Mouse (Mus musculus) layer of hippocampus, adult 18-20 months (tissue): ENCODE results near the gene Pip4k2a. TPM values are rescaled to one million over a fixed set of nuclear protein-coding genes. Genes with fewer than 3 reads are reported as not detected.
A peak's percentile ranks its signal among the peaks of the same experiment; 100 is the strongest.
"Not testable (repeated sequence)": the region's sequence is repeated elsewhere in the genome, so short reads cannot be mapped to it uniquely, and the experiment has no call there.

Experiments used
- DNase-seq, 2 experiments: peaks; one replicate each; pipeline ENCODE4 v3.0.0; 2022; ENCODE audit warnings: low spot score in 2 of 2
- long read RNA-seq: library from polyadenylated mRNA; stranded (forward); transcript quantifications from one replicate; pipeline ENCODE4 v2.0.0, GENCODE M21; 2021
- total RNA-seq, 2 experiments: library from RNA; stranded (reverse); gene quantifications; 2 replicates each; pipeline ENCODE4 v1.2.3; 2021

Gene Pip4k2a
- 10 to 100 TPM; 64.2 to 65.8 TPM for total RNA-seq
- long read RNA-seq, transcript Pip4k2a-201 (10 exons, 3,477 nt): major isoform, 89 of 114 reads
- long read RNA-seq, partial matches to known transcripts: 4 of 114 reads
- long read RNA-seq, other reads (novel, unspliced or antisense): 21 of 114 reads

- DNase-seq: peak; percentile 93 to 95
Observed at GRCm38 (mm10) chr2:18998054-18998478, at the start of gene Pip4k2a, which contains the start of gene 4930426L09Rik. Pip4k2a (minus strand) TSS chr2:18998126. 4930426L09Rik (plus strand) TSS chr2:18998343.

- DNase-seq: no peak
Observed at GRCm38 (mm10) chr2:19037907-19038570, 40.1 kb upstream of the Pip4k2a start.

GRCm38 (mm10) chr2:19037430-19037829, 39.5 kb upstream of the Pip4k2a start:
- DNase-seq: no peak

- no peak for DNase-seq
Observed at GRCm38 (mm10) chr2:19024807-19025206, 26.9 kb upstream of the Pip4k2a start.

- no peak for DNase-seq
Observed at GRCm38 (mm10) chr2:19018034-19018433, 20.1 kb upstream of the Pip4k2a start.

- DNase-seq: no peak
Observed at GRCm38 (mm10) chr2:19016839-19017238, 18.9 kb upstream of the Pip4k2a start.

- DNase-seq: no peak
Observed at GRCm38 (mm10) chr2:19016348-19016747, 18.4 kb upstream of the Pip4k2a start.

GRCm38 (mm10) chr2:19011443-19011842, 13.5 kb upstream of the Pip4k2a start:
- DNase-seq: no peak

GRCm38 (mm10) chr2:19010541-19010940, 12.6 kb upstream of the Pip4k2a start:
- not testable (repeated sequence) for DNase-seq

GRCm38 (mm10) chr2:19007580-19007979, 9.7 kb upstream of the Pip4k2a start:
- DNase-seq: no peak

- no peak for DNase-seq
Observed at GRCm38 (mm10) chr2:19006124-19006523, 8.2 kb upstream of the Pip4k2a start.

- DNase-seq: no peak
Observed at GRCm38 (mm10) chr2:19004801-19005200, 6.9 kb upstream of the Pip4k2a start.

- DNase-seq: no peak
Observed at GRCm38 (mm10) chr2:18999395-18999794, 1.5 kb upstream of the Pip4k2a start.

- peak in 1 of 2 experiments; percentile 50 for DNase-seq
Observed at GRCm38 (mm10) chr2:18997387-18997971, 447 bp downstream of the Pip4k2a start.

- DNase-seq: peak in 1 of 2 experiments; percentile 12
Observed at GRCm38 (mm10) chr2:18996451-18997211, 1.3 kb downstream of the Pip4k2a start.

- DNase-seq: no peak
Observed at GRCm38 (mm10) chr2:18992512-18993510, 5.1 kb downstream of the Pip4k2a start.

- DNase-seq: no peak
Observed at GRCm38 (mm10) chr2:18988885-18989284, 9.0 kb downstream of the Pip4k2a start.

- no peak for DNase-seq
Observed at GRCm38 (mm10) chr2:18985506-18985905, 12.4 kb downstream of the Pip4k2a start.

- DNase-seq: no peak
Observed at GRCm38 (mm10) chr2:18984095-18984847, 13.7 kb downstream of the Pip4k2a start.

GRCm38 (mm10) chr2:18983546-18983945, 14.4 kb downstream of the Pip4k2a start:
- no peak for DNase-seq
